Mouse (Mus musculus) frontal cortex, adult 2 months (tissue): ENCODE measurements at regions not wholly inside any gene's neighbourhood (a gene's known extent, or its start where the extent isn't known, plus 50 kb on each side); places are given as distances from the start of the nearest gene placed in this dataset.

Experiments used
- DNase-seq, 2 experiments: peaks; one replicate each; pipeline ENCODE4 v3.0.0; 2022; ENCODE audit warnings: low spot score in 1 of 2; ENCODE audit errors: extremely low spot score in 1 of 2

- DNase-seq = no peak
Measured at GRCm38 (mm10) chr12:48675176-48675575, 707.3 kb upstream of the Foxg1 start.

GRCm38 (mm10) chr12:48680957-48681356 is 701.5 kb upstream of the Foxg1 start:
- DNase-seq = peak in 1 of 2 experiments; percentile 5

GRCm38 (mm10) chr12:48705963-48706362 is 676.5 kb upstream of the Foxg1 start:
- no peak for DNase-seq

- DNase-seq = no peak
Measured at GRCm38 (mm10) chr12:48713646-48714045, 668.8 kb upstream of the Foxg1 start.

- DNase-seq = no peak
Measured at GRCm38 (mm10) chr12:48729851-48730250, 652.6 kb upstream of the Foxg1 start.

- no peak for DNase-seq
Measured at GRCm38 (mm10) chr12:48758805-48759396, 623.6 kb upstream of the Foxg1 start.
